Mouse (Mus musculus): Measurements from ENCODE around the gene Hist1h2ba. TPM values are rescaled to one million over a fixed set of nuclear protein-coding genes. Genes with fewer than 3 reads are reported as not detected.

The Hist1h2ba gene
- total RNA-seq, 2 experiments from 2014 or later = not detected

- DNase-seq = no peak
- intact Hi-C loops (cut with DNase I) = no loop called here
Observed at GRCm38 (mm10) chr13:23910121-23910520, 23.8 kb downstream of the Hist1h2ba start.

GRCm38 (mm10) chr13:23906906-23907305, 27.1 kb downstream of the Hist1h2ba start:
- no peak for DNase-seq

GRCm38 (mm10) chr13:23898242-23898641, 35.7 kb downstream of the Hist1h2ba start:
- intact Hi-C loops (cut with DNase I) = no loop called here
- peak; percentile 7 to 16 for DNase-seq

More at GRCm38 (mm10) chr13:23906906-23907305, 27.1 kb downstream of the Hist1h2ba start:
- intact Hi-C loops (cut with DNase I) = no loop called here

GRCm38 (mm10) chr13:23893269-23893593, 40.7 kb downstream of the Hist1h2ba start:
- no peak for DNase-seq
- intact Hi-C loops (cut with DNase I) = no loop called here

GRCm38 (mm10) chr13:23892592-23893268, 41.2 kb downstream of the Hist1h2ba start:
- intact Hi-C loops (cut with DNase I) = no loop called here
- DNase-seq = no peak

- DNase-seq = no peak
- intact Hi-C loops (cut with DNase I) = no loop called here
Observed at GRCm38 (mm10) chr13:23889011-23889605, 44.8 kb downstream of the Hist1h2ba start.

GRCm38 (mm10) chr13:23887026-23887725, 46.8 kb downstream of the Hist1h2ba start:
- DNase-seq = no peak
- intact Hi-C loops (cut with DNase I) = no loop called here

- peak; percentile 27 to 48 for DNase-seq
Observed at GRCm38 (mm10) chr13:23885540-23885939, 48.4 kb downstream of the Hist1h2ba start.

More at GRCm38 (mm10) chr13:23885540-23885939, 48.4 kb downstream of the Hist1h2ba start:
- intact Hi-C loops (cut with DNase I) = loop anchor here (1.0 kb wide), 2 partner anchors 51 to 93 kb away; no protein-coding TSS in a partner anchor

Small RNA genes within 50 kb of the gene (microRNA-seq; reads per million reads assigned to microRNA genes)
- 0 reads per million in 2 experiments for gene Gm44344

Other genes starting within 250 kb of the Hist1h2ba start
- gene Hist1h2bc, start 250.0 kb downstream of the Hist1h2ba start, total RNA-seq (2021) = 10 to 100 TPM; 50.8 to 51.3 TPM
- gene Hist1h1t, start 238.3 kb downstream of the Hist1h2ba start, total RNA-seq (2021) = under 1 TPM; 0.29 to 0.67 TPM
- gene Hist1h4c, start 235.7 kb downstream of the Hist1h2ba start, total RNA-seq (2021) = 100 to 1,000 TPM; 105 to 116 TPM
- 10 to 100 TPM; 26.7 to 32.4 TPM for gene Hfe, start 223.3 kb downstream of the Hist1h2ba start, total RNA-seq (2021)
- 100 to 1,000 TPM; 299 to 383 TPM for gene Hist1h1c, start 195.3 kb downstream of the Hist1h2ba start, total RNA-seq (2021)
- 100 to 1,000 TPM in 1 of 2 experiments, 10 to 100 TPM in 1; 84.0 to 101 TPM for gene Hist1h3c, start 188.6 kb downstream of the Hist1h2ba start, total RNA-seq (2021)
- 100 to 1,000 TPM; 105 to 106 TPM for gene Hist1h2bb, start 187.4 kb downstream of the Hist1h2ba start, total RNA-seq (2021)
- 100 to 1,000 TPM; 166 to 169 TPM for gene Hist1h2ab, start 183.0 kb downstream of the Hist1h2ba start, total RNA-seq (2021)
- gene Hist1h3b, start 181.9 kb downstream of the Hist1h2ba start, total RNA-seq (2021) = 100 to 1,000 TPM; 221 to 266 TPM
- 100 to 1,000 TPM; 130 to 151 TPM for gene Hist1h4b, start 177.1 kb downstream of the Hist1h2ba start, total RNA-seq (2021)
- 100 to 1,000 TPM; 162 to 177 TPM for gene Hist1h4a, start 172.9 kb downstream of the Hist1h2ba start, total RNA-seq (2021)
- gene Hist1h3a, start 171.8 kb downstream of the Hist1h2ba start, total RNA-seq (2021) = 100 to 1,000 TPM; 160 to 202 TPM
- 100 to 1,000 TPM; 109 to 127 TPM for gene Hist1h1a, start 170.5 kb downstream of the Hist1h2ba start, total RNA-seq (2021)
- not detected for gene Trim38, start 164.2 kb downstream of the Hist1h2ba start, total RNA-seq (2021)
- not detected for gene Slc17a2, start 127.2 kb downstream of the Hist1h2ba start, total RNA-seq (2021)
- not detected for gene Slc17a3, start 94.7 kb downstream of the Hist1h2ba start, total RNA-seq (2021)
- gene Slc17a1, start 66.4 kb downstream of the Hist1h2ba start, total RNA-seq (2021) = not detected
- gene Slc17a4, start 19.1 kb downstream of the Hist1h2ba start, total RNA-seq (2021) = not detected
- not detected for gene Hist1h2aa, start 306 bp upstream of the Hist1h2ba start, total RNA-seq (2021)
- not detected for gene Scgn, start 57.1 kb upstream of the Hist1h2ba start, total RNA-seq (2021)

All from heart, postnatal 10 days (tissue).